Mouse (Mus musculus) lung, embryonic 15.5 days (tissue): ENCODE data around the gene Zic5. TPM values are rescaled to one million over a fixed set of nuclear protein-coding genes. Genes with fewer than 3 reads are reported as not detected.
A peak's percentile ranks its signal among the peaks of the same experiment; 100 is the strongest.

Experiments used
- ATAC-seq: fragments of 200-750 bp; cut with Nextera tagmentation; 2 replicates; pipeline ENCODE4 v1.8.0; 2017; ENCODE audit warnings: moderate number of reproducible peaks, borderline replicate concordance; ENCODE audit not compliant: low FRiP score, low TSS enrichment; ENCODE audit errors: extremely low read depth
- H3K27ac ChIP-seq: fragments of 300-500 bp; sonication (generic); 2 replicates; pipeline ENCODE4 v1.5.1; 2015; ENCODE audit warnings: moderate library complexity, mild to moderate bottlenecking, inconsistent platforms
- H3K27me3 ChIP-seq: fragments of 300-500 bp; sonication (generic); 2 replicates; pipeline ENCODE4 v1.6.1; 2015; ENCODE audit warnings: inconsistent platforms
- H3K36me3 ChIP-seq: fragments of 300-500 bp; sonication (generic); 2 replicates; pipeline ENCODE4 v1.6.1; 2015; ENCODE audit warnings: inconsistent platforms
- H3K4me1 ChIP-seq: fragments of 300-500 bp; sonication (generic); 2 replicates; pipeline ENCODE4 v1.6.1; 2015; ENCODE audit warnings: inconsistent platforms
- H3K4me2 ChIP-seq: fragments of 300-500 bp; sonication (generic); 2 replicates; pipeline ENCODE4 v1.6.1; 2015; ENCODE audit warnings: inconsistent platforms, mild to moderate bottlenecking, moderate library complexity
- H3K4me3 ChIP-seq: fragments of 300-500 bp; sonication (generic); 2 replicates; pipeline ENCODE4 v1.5.1; 2015; ENCODE audit warnings: mild to moderate bottlenecking, inconsistent platforms
- H3K9ac ChIP-seq: fragments of 300-500 bp; sonication (generic); 2 replicates; pipeline ENCODE4 v1.6.1; 2015; ENCODE audit warnings: inconsistent platforms
- H3K9me3 ChIP-seq: fragments of 300-500 bp; sonication (generic); 2 replicates; pipeline ENCODE4 v1.6.1; 2016; ENCODE audit warnings: inconsistent platforms
- WGBS: fragments of 180-500 bp; shearing (Covaris S2); methylation state at CpG from one replicate; pipeline ENCODE4 v1.1.7; 2015; 5-methylcytosine and 5-hydroxymethylcytosine counted together
- polyA plus RNA-seq: library from polyadenylated mRNA; unstranded; fragments of >200 nt; fragmentation: Nextera tagmentation; extraction: Ambion mirVana; gene quantifications from 2 replicates; pipeline ENCODE4 v1.2.1, GENCODE M21; 2015

Zic5 gene
- polyA plus RNA-seq, 1 experiment from 2014 or later = not detected

DNA sequence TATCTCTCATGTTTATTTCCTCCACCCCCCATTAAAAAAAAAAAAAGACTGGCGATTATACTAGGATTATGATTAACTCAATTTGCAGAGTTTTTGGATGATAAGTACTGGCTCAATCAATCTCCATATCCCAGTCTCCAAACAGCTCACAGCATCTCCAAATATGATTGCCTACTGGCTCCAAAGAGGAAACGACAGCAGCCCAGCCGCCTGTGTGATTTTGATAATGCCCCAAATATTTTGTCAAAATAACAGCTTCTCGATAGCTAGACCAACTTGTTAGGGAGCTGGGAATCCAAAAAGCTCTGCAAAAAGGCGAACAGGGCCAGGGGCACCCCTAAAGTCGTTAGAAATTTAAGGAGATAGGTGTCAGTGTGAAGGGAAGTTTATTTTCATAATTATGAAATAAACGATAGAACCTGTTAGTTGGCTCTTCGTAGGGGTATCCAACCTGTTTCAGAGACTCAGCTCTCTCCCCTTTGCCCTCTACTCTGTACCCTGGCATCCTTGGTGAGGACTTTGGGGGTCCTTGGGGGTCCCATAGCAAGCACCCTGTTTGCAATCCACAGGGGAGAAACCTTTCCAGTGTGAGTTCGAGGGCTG is 12.6 kb upstream of the Zic5 start:
- no peaks in the 10 kb centered on the region for H3K9me3 ChIP-seq
- no peak overlapping the region for H3K4me3 ChIP-seq
- WGBS = 2% methylated on average over 9 of the region's 9 CpGs
- H3K27me3 ChIP-seq = peaks cover 97% of the 10 kb centered on the region
- H3K27ac ChIP-seq = no peak overlapping the region
- no peak overlapping the region for H3K4me2 ChIP-seq
- H3K36me3 ChIP-seq = no peaks in the 10 kb centered on the region
- H3K9ac ChIP-seq = no peak overlapping the region
- peaks cover 25% of the 10 kb centered on the region for H3K4me1 ChIP-seq
- no peak for ATAC-seq

DNA sequence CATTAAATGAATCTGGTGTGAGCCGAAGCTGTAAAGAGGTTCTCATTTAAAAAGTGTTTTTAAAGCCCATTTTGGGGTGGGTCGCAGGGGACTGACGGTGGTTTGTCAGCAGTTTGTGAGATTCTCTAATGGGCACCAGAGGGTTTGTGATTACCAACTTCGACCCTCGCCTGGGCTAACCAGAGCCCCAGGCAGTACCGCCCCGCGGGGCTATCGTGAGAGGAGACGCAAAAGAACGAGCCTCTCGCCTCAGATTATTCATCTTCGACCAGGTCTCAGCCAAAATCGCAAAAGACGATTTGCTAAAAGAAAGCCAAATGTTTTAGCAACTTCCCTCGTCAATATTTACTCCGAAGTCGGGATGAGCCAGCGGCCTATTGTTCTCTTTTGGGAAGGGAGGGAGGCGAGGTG is 11.8 kb upstream of the Zic5 start:
- no peak overlapping the region for H3K4me3 ChIP-seq
- H3K4me2 ChIP-seq = no peak overlapping the region
- WGBS = 2% methylated on average over 20 of the region's 20 CpGs
- no peaks in the 10 kb centered on the region for H3K9me3 ChIP-seq
- H3K27me3 ChIP-seq = peaks cover 97% of the 10 kb centered on the region
- H3K4me1 ChIP-seq = peaks cover 25% of the 10 kb centered on the region
- no peak overlapping the region for H3K9ac ChIP-seq
- ATAC-seq = no peak
- no peak overlapping the region for H3K27ac ChIP-seq
- H3K36me3 ChIP-seq = no peaks in the 10 kb centered on the region

DNA sequence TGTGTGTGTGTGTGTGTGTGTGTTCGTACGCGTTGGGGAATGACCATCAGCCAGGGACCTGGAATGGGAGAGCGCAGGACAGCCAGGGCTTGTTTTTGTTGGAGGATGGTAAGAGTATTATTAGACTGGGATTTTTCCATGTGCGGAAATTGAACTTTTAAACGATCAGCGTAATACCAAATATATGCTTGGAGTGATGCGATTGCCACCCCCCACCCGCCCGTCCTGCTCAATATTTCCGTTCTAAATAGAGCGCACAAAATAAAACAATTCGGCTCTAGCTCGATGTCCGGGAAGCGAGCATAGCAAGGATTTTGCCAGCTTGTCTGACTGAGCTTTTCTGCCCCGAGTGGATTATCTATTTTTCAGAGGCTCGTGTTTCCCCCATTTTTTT is 11.3 kb upstream of the Zic5 start:
- no peaks in the 10 kb centered on the region for H3K36me3 ChIP-seq
- no peak for ATAC-seq
- WGBS = under 1% methylated on average over 18 of the region's 18 CpGs

DNA sequence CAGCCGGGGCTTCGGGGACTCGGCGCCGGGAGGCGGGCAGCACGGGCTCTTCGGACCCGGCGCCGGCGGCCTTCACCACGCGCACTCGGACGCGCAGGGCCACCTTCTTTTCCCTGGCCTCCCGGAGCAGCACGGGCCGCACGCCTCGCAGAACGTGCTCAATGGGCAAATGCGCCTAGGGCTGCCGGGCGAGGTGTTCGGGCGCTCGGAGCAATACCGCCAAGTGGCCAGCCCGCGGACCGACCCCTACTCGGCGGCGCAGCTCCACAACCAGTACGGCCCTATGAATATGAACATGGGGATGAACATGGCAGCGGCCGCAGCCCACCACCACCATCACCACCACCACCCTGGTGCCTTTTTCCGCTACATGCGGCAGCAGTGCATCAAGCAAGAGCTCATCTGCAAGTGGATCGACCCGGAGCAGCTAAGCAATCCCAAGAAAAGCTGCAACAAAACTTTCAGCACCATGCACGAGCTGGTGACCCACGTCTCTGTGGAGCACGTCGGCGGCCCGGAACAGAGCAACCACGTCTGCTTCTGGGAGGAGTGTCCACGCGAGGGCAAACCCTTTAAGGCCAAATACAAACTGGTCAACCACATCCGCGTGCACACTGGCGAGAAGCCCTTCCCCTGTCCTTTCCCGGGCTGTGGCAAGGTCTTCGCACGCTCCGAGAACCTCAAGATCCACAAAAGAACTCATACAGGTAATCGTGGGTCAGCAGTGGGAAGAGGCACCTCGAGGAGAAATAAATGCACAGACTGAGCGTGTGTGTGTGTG is 10.8 kb upstream of the Zic5 start:
- H3K4me2 ChIP-seq = peak overlapping the region; percentile 63
- no peak overlapping the region for H3K9ac ChIP-seq
- no peaks in the 10 kb centered on the region for H3K36me3 ChIP-seq
- under 1% methylated on average over 62 of the region's 62 CpGs for WGBS
- H3K27me3 ChIP-seq = peaks cover 97% of the 10 kb centered on the region
- no peaks in the 10 kb centered on the region for H3K9me3 ChIP-seq
- H3K27ac ChIP-seq = no peak overlapping the region
- ATAC-seq = no peak
- peaks cover 25% of the 10 kb centered on the region for H3K4me1 ChIP-seq
- H3K4me3 ChIP-seq = peak overlapping the region; percentile 35

More for the DNA sequence above, 11.3 kb upstream of the Zic5 start:
- no peaks in the 10 kb centered on the region for H3K9me3 ChIP-seq
- H3K27ac ChIP-seq = no peak overlapping the region
- H3K4me1 ChIP-seq = peaks cover 25% of the 10 kb centered on the region
- H3K9ac ChIP-seq = no peak overlapping the region
- H3K4me3 ChIP-seq = no peak overlapping the region
- H3K4me2 ChIP-seq = no peak overlapping the region
- H3K27me3 ChIP-seq = peaks cover 97% of the 10 kb centered on the region

GRCm38 (mm10) chr14:122475557-122476040 is 10.1 kb upstream of the Zic5 start:
- no peak overlapping the region for H3K9ac ChIP-seq
- peak overlapping the region; percentile 63 for H3K4me2 ChIP-seq
- peaks cover 25% of the 10 kb centered on the region for H3K4me1 ChIP-seq
- H3K9me3 ChIP-seq = no peaks in the 10 kb centered on the region
- H3K27ac ChIP-seq = no peak overlapping the region
- peaks cover 97% of the 10 kb centered on the region for H3K27me3 ChIP-seq
- WGBS = 2% methylated on average over 61 of the region's 65 CpGs
- no peaks in the 10 kb centered on the region for H3K36me3 ChIP-seq
- peak overlapping the region; percentile 35 for H3K4me3 ChIP-seq
- peak; percentile 12; the same call in 1 of the 2 replicates for ATAC-seq

- peak within 1 kb of the TSS; percentile 35 for H3K4me3 ChIP-seq
- peaks cover 25% of the 10 kb centered on the region for H3K4me1 ChIP-seq
- H3K9me3 ChIP-seq = no peaks in the 10 kb centered on the region
- peaks cover 97% of the 10 kb centered on the region for H3K27me3 ChIP-seq
- no peaks in the 10 kb centered on the region for H3K36me3 ChIP-seq
- WGBS = under 1% methylated on average over 48 of the region's 73 CpGs
- no peak within 1 kb of the TSS for H3K27ac ChIP-seq
- no peak within 1 kb of the TSS for H3K9ac ChIP-seq
- peak within 1 kb of the TSS; percentile 63 for H3K4me2 ChIP-seq
- peak; percentile 60; the same call in 1 of the 2 replicates for ATAC-seq
Observed at GRCm38 (mm10) chr14:122474891-122475556, 9.5 kb upstream of the Zic5 start, which contains the start of gene Zic2. Zic2 (plus strand) TSS chr14:122475435.

DNA sequence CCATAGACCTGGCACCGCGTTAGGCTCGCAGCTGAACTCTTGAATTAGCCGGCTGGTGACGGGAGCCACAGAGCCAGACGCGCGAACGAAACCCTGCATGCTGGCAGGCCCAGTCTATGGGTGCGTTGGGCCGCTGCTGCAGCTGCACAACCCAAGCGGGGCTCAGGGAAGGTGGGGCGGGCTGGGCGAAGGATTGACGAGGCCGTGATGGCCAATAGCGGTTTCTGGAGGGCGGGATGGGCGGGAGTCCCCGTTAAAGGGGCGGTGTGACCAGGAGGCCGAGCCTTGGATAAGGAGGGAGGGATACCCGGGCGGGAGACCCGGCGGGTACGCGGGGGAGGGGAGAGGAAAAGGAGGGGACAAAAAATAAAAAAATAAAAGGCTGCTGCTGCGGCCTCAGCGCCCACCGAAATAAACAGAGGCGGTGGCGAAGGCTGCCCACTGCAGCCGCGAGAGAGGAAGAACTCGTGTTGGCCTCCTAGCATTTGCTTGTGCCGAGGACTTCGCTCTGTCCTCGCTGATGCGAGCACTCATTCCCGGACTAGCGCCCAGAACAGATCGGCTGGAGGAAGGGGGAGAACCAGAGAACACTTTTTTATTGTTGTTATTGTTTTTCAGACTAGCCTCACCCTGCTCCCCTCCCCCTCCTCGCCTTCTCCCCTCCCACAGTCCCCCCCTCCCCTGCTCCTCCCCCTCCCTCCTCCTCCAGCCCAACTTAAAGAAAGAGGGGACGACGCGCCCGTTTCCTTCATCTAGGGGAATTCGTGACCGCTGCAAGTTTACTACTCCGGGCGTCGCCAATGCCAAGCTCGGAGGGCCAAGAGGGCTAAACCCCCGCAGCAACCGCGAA is 8.8 kb upstream of the Zic5 start:
- peak overlapping the region; percentile 63 for H3K4me2 ChIP-seq
- peaks cover 98% of the 10 kb centered on the region for H3K27me3 ChIP-seq
- H3K27ac ChIP-seq = no peak overlapping the region
- peaks cover 25% of the 10 kb centered on the region for H3K4me1 ChIP-seq
- H3K9ac ChIP-seq = no peak overlapping the region
- peak; percentile 45; the same call in 1 of the 2 replicates for ATAC-seq
- under 1% methylated on average over 57 of the region's 57 CpGs for WGBS
- peak overlapping the region; percentile 35 for H3K4me3 ChIP-seq
- H3K36me3 ChIP-seq = no peaks in the 10 kb centered on the region
- H3K9me3 ChIP-seq = no peaks in the 10 kb centered on the region

DNA sequence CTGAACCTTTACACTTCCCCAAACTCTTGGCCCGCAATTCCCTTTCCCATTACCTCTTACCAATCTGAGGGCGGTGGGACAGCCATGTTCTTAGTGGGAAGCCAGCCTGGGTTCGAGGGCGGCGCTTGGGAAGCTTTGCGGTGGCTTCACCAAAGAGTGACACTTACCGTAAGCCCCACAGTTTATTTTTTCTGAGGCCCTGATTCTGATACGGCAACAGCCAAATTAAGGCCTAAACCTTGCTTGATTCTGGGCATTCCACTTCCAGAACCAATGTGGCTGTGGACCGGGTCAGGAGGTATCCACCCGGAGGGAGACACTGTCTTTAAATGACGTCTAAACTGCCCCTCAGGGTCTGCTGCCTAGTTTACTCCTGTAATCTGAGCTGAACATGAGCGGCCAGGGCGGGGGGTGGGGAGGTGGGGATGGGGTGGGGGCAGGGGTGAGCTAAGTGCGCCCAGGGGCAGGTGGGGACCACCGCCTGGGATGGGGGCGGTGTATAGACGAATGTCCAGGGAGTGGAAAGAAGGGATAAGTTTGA is 7.8 kb upstream of the Zic5 start:
- Histone ChIP-seq H3K36me3 (no peaks in the 10 kb centered on the region), H3K4me3 (no peak overlapping the region), H3K9ac (no peak overlapping the region), H3K27ac (no peak overlapping the region), H3K4me2 (no peak overlapping the region), H3K4me1 (peaks cover 25% of the 10 kb centered on the region), H3K27me3 (peaks cover 99% of the 10 kb centered on the region), H3K9me3 (no peaks in the 10 kb centered on the region)
- WGBS = 1% methylated on average over 17 of the region's 17 CpGs
- 0 out of 2 replicates have a peak, but pooled peaks have one; percentile 6 for ATAC-seq

- WGBS = 3% methylated on average over 5 of the region's 5 CpGs
- no peak overlapping the region for H3K9ac ChIP-seq
- H3K9me3 ChIP-seq = no peaks in the 10 kb centered on the region
- H3K27me3 ChIP-seq = peaks cover 99% of the 10 kb centered on the region
- no peak for ATAC-seq
- H3K36me3 ChIP-seq = no peaks in the 10 kb centered on the region
- H3K4me1 ChIP-seq = peaks cover 25% of the 10 kb centered on the region
- H3K27ac ChIP-seq = no peak overlapping the region
- no peak overlapping the region for H3K4me3 ChIP-seq
- H3K4me2 ChIP-seq = no peak overlapping the region
Observed at GRCm38 (mm10) chr14:122472647-122473046, 7.2 kb upstream of the Zic5 start.

- ATAC-seq = no peak
- Histone ChIP-seq H3K9me3 (no peaks in the 10 kb centered on the region), H3K4me3 (no peak overlapping the region), H3K4me2 (no peak overlapping the region), H3K9ac (no peak overlapping the region), H3K27ac (no peak overlapping the region), H3K4me1 (peaks cover 25% of the 10 kb centered on the region), H3K36me3 (no peaks in the 10 kb centered on the region), H3K27me3 (peaks cover 99% of the 10 kb centered on the region)
- 2% methylated on average over 13 of the region's 13 CpGs for WGBS
Observed at GRCm38 (mm10) chr14:122472161-122472560, 6.7 kb upstream of the Zic5 start.
